ENCODE assay signal across 8 mouse cellular contexts in the genomic region with DNA sequence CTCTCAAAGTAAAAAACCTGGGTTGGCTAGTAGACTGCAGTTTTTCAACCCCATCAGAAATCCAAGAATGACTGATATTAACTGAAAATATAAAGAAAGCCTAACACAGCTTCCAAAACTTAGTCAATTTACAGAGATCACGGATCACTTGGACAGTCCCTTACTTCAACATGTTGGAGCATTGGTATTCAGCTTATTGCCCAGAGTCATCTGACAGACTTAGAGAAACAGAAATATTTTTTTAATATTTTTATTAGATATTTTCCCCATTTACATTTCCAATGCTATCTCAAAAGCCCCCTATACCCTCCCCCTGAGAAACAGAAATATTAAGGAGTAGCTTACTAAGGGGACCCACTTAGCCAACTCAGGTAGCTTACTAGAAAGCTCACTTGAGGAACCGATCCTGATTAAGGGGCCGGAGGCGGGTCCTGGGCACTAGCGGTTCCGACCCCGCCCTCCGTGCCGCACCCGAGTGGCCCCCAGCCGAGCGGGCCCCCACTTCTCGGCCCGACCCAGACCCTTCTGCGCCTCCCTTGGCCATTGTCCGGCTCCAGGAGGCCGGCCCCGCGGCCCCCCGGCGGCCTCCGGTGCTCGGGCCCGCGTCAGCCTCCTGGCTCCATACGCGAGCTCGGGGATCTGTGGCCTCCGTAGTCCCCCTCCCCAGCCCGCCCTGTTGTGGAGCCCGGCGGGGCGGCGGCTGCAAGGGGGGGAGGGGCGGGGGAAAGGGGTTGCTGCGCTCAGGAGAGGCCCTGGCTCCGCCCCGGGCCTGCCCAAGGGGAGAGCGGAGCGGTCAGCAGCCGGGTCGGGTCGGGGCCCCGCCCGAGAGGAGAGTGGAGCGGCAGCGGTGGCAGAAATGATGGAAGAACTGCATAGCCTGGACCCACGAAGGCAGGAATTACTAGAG. TPM values are rescaled to one million over a fixed set of nuclear protein-coding genes. Genes with fewer than 3 reads are reported as not detected.
DNase-seq lines count a peak whose midpoint lies in the region; ATAC-seq and TF ChIP-seq lines count a peak whose summit lies in the region.
"Not testable (repeated sequence)": the region's sequence is repeated elsewhere in the genome, so short reads cannot be mapped to it uniquely, and the experiment has no call there.

No protein-coding gene starts in this region.

- not testable (repeated sequence) for TF ChIP-seq CTCF in G1E (IDR thresholded peaks at IDR 0.05; ENCODE audit: low read depth, low read length); forebrain, postnatal 0 days (IDR thresholded peaks at IDR 0.05; ENCODE audit: low read depth)

- not testable (repeated sequence) for DNase-seq in G1E (ENCODE audit: low spot score)
- peak; percentile 57 for DNase-seq in forebrain, postnatal 0 days
- DNase-seq in heart, postnatal 25 days (ENCODE audit: low spot score) = peak; percentile 14
- peak; percentile 50 for DNase-seq in kidney, postnatal 10 days
- DNase-seq in spleen, postnatal 4 days (ENCODE audit: low spot score in 2 of 2) = peak; percentile 31 to 77

- not testable (repeated sequence) for H3K9me3 ChIP-seq in G1E (replicated peaks); liver, embryonic 16.5 days (replicated peaks; ENCODE audit: control insufficient read depth, low read length)
- H3K9me3 ChIP-seq in forebrain, postnatal 0 days (ENCODE audit: low read length) = peaks cover 37% of the 10 kb centered on the region

- H3K36me3 ChIP-seq in G1E (replicated peaks); forebrain, postnatal 0 days (ENCODE audit: insufficient read depth); liver, embryonic 16.5 days (ENCODE audit: control insufficient read depth, insufficient read depth): not testable (repeated sequence)

- peak overlapping the region; percentile 71 for H3K4me2 ChIP-seq in forebrain, postnatal 0 days (ENCODE audit: low read depth)
- peak overlapping the region; percentile 88 for H3K4me2 ChIP-seq in liver, embryonic 16.5 days (ENCODE audit: low read depth, low read length)

- 7% methylated on average over 48 of the region's 48 CpGs for WGBS in forebrain, postnatal 0 days
- 7% methylated on average over 47 of the region's 48 CpGs for WGBS in liver, embryonic 16.5 days (ENCODE audit: insufficient replicate concordance)

- H3K27ac ChIP-seq in forebrain, postnatal 0 days (ENCODE audit: low read depth, low read length); liver, embryonic 16.5 days (ENCODE audit: low read length): not testable (repeated sequence)

- H3K9ac ChIP-seq in forebrain, postnatal 0 days = peak overlapping the region; percentile 65
- H3K9ac ChIP-seq in liver, embryonic 16.5 days (ENCODE audit: low read depth, low read length) = peak overlapping the region; percentile 69

- H3K4me1 ChIP-seq in G1E (ENCODE audit: insufficient read depth, low read depth, low read length); forebrain, postnatal 0 days (ENCODE audit: insufficient read depth); liver, embryonic 16.5 days (ENCODE audit: control insufficient read depth, low read depth, low read length): not testable (repeated sequence)

- peak overlapping the region; percentile 56; the same call in 1 of the 2 replicates for H3K4me3 ChIP-seq in G1E (ENCODE audit: low read depth, low read length)
- H3K4me3 ChIP-seq in forebrain, postnatal 0 days (ENCODE audit: low read depth, low read length) = peak overlapping the region; percentile 40
- H3K4me3 ChIP-seq in liver, embryonic 16.5 days (ENCODE audit: low read depth, low read length) = peak overlapping the region; percentile 66

- H3K27me3 ChIP-seq in G1E (ENCODE audit: insufficient read depth, low read length); forebrain, postnatal 0 days (ENCODE audit: insufficient read depth, low read length); liver, embryonic 16.5 days (ENCODE audit: control insufficient read depth, insufficient read depth, low read depth, low read length): not testable (repeated sequence)

- not testable (repeated sequence) for ATAC-seq in G1E (ENCODE audit: extremely low read depth, insufficient number of reproducible peaks, low FRiP score, poor library complexity, severe bottlenecking)
- peak; percentile 81 for ATAC-seq in common myeloid progenitor, adult 5-6 weeks (replicated peaks; ENCODE audit: low read depth, poor library complexity, severe bottlenecking)
- peak; percentile 97 for ATAC-seq in forebrain, postnatal 0 days
- peak; percentile 87 for ATAC-seq in liver, embryonic 16.5 days (ENCODE audit: low read depth)
- peak; percentile 61; the same call in 1 of the 2 replicates for ATAC-seq in monocyte, adult 5-6 weeks (replicated peaks; ENCODE audit: insufficient number of reproducible peaks, low FRiP score, low TSS enrichment, poor library complexity, severe bottlenecking)

- intact Hi-C loops in heart, postnatal 25 days (cut with DNase I) = loop anchor here (5.0 kb wide), 1 partner anchor 1567 kb away; no protein-coding TSS in a partner anchor

RNA-seq across cellular contexts. Expression of gene Zfp991, which starts 7.2 kb away (rescaled TPM):
- total RNA-seq in G1E (2014; fragmentation: Nextera tagmentation) (8.4 and 25.2 TPM in 2 replicates), G1E (2017) (8.7 and 10.7 TPM in 2 replicates)
- not detected in 2 replicates for polyA plus RNA-seq in G1E (2012)
- total RNA-seq in common myeloid progenitor, adult 5-6 weeks (2017) = 30.8 and 38.1 TPM in 2 replicates
- 6.2 and 7.9 TPM in 2 replicates for total RNA-seq in forebrain, postnatal 0 days (2014; rRNA removed)
- polyA plus RNA-seq in forebrain, postnatal 0 days (2015; fragmentation: Nextera tagmentation; extraction: Ambion mirVana) = 3.5 and 3.8 TPM in 2 replicates
- total RNA-seq in heart, postnatal 25 days (2021) = 1 to 10 TPM; 5.7 to 5.9 TPM
- polyA plus RNA-seq in liver, embryonic 16.5 days (2015; fragmentation: Nextera tagmentation; extraction: Ambion mirVana) = 2.7 and 3.1 TPM in 2 replicates
- 25.2 to 34.9 TPM (median 30.3 TPM) in 3 replicates for total RNA-seq in monocyte, adult 5-6 weeks (2017)
